Mouse (Mus musculus): ENCODE measurements at regions not wholly inside any gene's neighbourhood (a gene's known extent, or its start where the extent isn't known, plus 50 kb on each side); places are given as distances from the start of the nearest gene placed in this dataset.

- TF ChIP-seq CTCF (IDR thresholded peaks at IDR 0.05; ENCODE audit: borderline replicate concordance, insufficient read depth, low read depth, low read length) (no peak), POLR2A (IDR thresholded peaks at IDR 0.05; ENCODE audit: borderline replicate concordance, insufficient read depth, low read length) (no peak)
Observed at GRCm38 (mm10) chr7:115134926-115135575, 391.6 kb downstream of the Insc start.

Data from cerebellum, adult 2 months (tissue).